Mouse (Mus musculus) liver, adult 2 months (tissue): ENCODE data around the gene Nck2. TPM values are rescaled to one million over a fixed set of nuclear protein-coding genes. Genes with fewer than 3 reads are reported as not detected.

Source experiments
- DNase-seq: peaks from one replicate; pipeline ENCODE4 v3.0.0-alpha.2; 2011; ENCODE audit warnings: low read depth, low spot score; ENCODE audit errors: extremely low read depth
- H3K27ac ChIP-seq: fragments of 200-500 bp; replicated peaks from 2 replicates; pipeline ENCODE4 v1.5.1; 2012; ENCODE audit warnings: low read depth, mild to moderate bottlenecking, control low read depth, inconsistent platforms, low read length; ENCODE audit not compliant: insufficient read depth
- H3K27me3 ChIP-seq: fragments of 200-500 bp; 2 replicates; pipeline ENCODE4 v1.6.1; 2012; ENCODE audit warnings: mild to moderate bottlenecking, moderate library complexity, low read length, inconsistent platforms; ENCODE audit not compliant: control insufficient read depth, insufficient read depth
- H3K36me3 ChIP-seq: fragments of 200-500 bp; 2 replicates; pipeline ENCODE4 v1.6.1; 2012; ENCODE audit warnings: low read length, inconsistent platforms; ENCODE audit not compliant: control insufficient read depth, insufficient read depth
- H3K4me1 ChIP-seq: fragments of 200-500 bp; 2 replicates; pipeline ENCODE4 v1.6.1; 2011; ENCODE audit warnings: low read length; ENCODE audit not compliant: control insufficient read depth, insufficient read depth
- H3K4me3 ChIP-seq: fragments of 200-500 bp; 2 replicates; pipeline ENCODE4 v1.5.1; 2011; ENCODE audit warnings: low read depth, mild to moderate bottlenecking, control low read depth, low read length, moderate library complexity; ENCODE audit not compliant: insufficient read depth
- H3K79me2 ChIP-seq: fragments of 200-500 bp; 2 replicates; pipeline ENCODE4 v1.6.1; 2012; ENCODE audit warnings: inconsistent platforms, mild to moderate bottlenecking, low read length, moderate library complexity; ENCODE audit not compliant: control insufficient read depth, insufficient read depth
- H3K9ac ChIP-seq: fragments of 200-500 bp; 2 replicates; pipeline ENCODE4 v1.6.1; 2012; ENCODE audit warnings: low read depth, mild to moderate bottlenecking, control low read depth, inconsistent platforms, low read length
- CTCF ChIP-seq: fragments of 200-500 bp; IDR thresholded peaks from 2 replicates; pipeline ENCODE4 v1.5.1; 2011; ENCODE audit warnings: low read depth, low read length, control low read depth
- POLR2A ChIP-seq: fragments of 200-500 bp; IDR thresholded peaks from 2 replicates; pipeline ENCODE4 v1.6.1; 2011; ENCODE audit warnings: low read length, control low read depth; ENCODE audit not compliant: insufficient read depth; ENCODE audit errors: extremely low read depth
- WGBS: fragments of 180-500 bp; shearing (Covaris S2); methylation state at CpG from one replicate; pipeline ENCODE4 v1.1.7; 2018; 5-methylcytosine and 5-hydroxymethylcytosine counted together
- polyA plus RNA-seq: library from polyadenylated mRNA; depleted of rRNA; stranded (reverse); fragments of >200 nt; gene quantifications from 2 replicates; pipeline ENCODE4 v1.2.3, GENCODE M21; 2012; rRNA removed
- total RNA-seq: library from RNA; depleted of rRNA; stranded (reverse); fragments of >200 nt; gene quantifications from 2 replicates; pipeline ENCODE4 v1.2.3, GENCODE M21; 2014; rRNA removed

The Nck2 gene
- total and polyA plus RNA-seq, 2 experiments, result 2.5 to 3.0 TPM

DNA sequence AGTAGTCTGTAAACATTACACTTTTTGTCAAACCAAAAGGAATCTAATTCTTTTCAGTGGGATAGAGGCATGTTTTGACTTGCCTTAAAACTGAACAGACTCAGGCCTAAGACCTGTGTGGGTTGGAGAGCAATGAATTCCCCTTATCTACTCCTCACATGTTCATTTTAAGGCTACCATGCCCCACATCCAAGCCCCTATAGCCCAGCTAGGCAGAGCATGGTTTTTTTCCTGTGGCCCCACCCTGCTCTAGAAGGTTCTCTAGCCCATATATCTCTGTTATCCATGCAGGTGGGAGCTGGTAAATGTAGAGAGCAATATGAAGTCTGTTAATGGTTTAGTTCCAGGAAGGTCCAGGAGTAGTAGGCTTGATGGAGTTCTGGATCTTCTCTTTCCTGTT is 155.1 kb downstream of the Nck2 start:
- no peak overlapping the region for H3K4me3 ChIP-seq
- H3K36me3 ChIP-seq, result no peaks in the 10 kb centered on the region
- no peaks in the 10 kb centered on the region for H3K79me2 ChIP-seq
- no peak overlapping the region for H3K9ac ChIP-seq
- no peak for TF ChIP-seq CTCF
- no peaks in the 10 kb centered on the region for H3K27me3 ChIP-seq
- no peak for DNase-seq
- no peaks in the 10 kb centered on the region for H3K4me1 ChIP-seq
- H3K27ac ChIP-seq, result no peak overlapping the region

DNA sequence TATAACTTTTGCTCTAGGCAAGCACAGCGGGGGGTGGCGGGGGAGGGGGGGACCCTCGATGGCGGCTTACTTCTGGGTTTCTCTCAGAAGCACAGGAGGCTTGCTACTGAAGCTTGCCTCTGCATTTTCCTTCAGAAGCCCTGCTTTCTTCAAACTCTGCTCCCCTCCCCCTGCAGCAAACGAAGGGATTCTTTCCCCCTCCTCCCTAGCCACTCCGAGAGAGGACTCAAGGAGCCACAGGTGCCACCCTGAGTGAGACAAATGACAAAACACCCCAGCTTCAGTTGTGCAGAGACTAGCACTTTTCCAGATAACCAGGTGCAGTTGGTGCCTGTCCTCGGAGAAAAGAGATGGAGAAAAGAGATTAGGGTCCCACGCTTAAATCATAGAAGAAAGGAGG is 156.7 kb downstream of the Nck2 start:
- H3K79me2 ChIP-seq, result no peaks in the 10 kb centered on the region
- no peak for TF ChIP-seq CTCF
- TF ChIP-seq POLR2A, result no peak
- no peaks in the 10 kb centered on the region for H3K27me3 ChIP-seq
- no peak overlapping the region for H3K9ac ChIP-seq
- H3K4me3 ChIP-seq, result no peak overlapping the region
- 51% methylated on average over 8 of the region's 8 CpGs for WGBS
- DNase-seq, result no peak
- no peak overlapping the region for H3K27ac ChIP-seq
- no peaks in the 10 kb centered on the region for H3K4me1 ChIP-seq
- H3K36me3 ChIP-seq, result no peaks in the 10 kb centered on the region

DNA sequence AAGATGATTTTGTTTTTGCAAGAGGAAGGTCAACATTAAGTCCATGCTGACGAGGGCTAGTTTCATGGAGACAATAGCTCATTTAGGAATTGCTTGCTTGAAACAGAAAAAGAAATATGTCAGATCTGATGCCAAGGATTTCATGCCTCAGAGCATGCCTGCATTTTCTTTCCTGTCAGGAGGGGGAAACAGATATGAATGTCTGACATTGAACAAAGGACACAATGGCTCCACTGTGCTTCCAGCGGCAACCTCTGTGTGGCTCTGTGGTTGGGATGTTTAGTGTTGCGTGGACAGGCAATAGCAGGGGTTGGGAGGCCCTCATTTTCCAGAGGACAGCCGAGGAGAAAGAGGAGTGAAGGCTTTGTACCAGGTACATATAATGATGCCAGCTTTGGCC is 171.6 kb downstream of the Nck2 start:
- H3K4me3 ChIP-seq, result no peak overlapping the region
- H3K9ac ChIP-seq, result no peak overlapping the region
- no peaks in the 10 kb centered on the region for H3K79me2 ChIP-seq
- no peaks in the 10 kb centered on the region for H3K27me3 ChIP-seq
- no peak overlapping the region for H3K27ac ChIP-seq
- DNase-seq, result no peak
- no peak for TF ChIP-seq CTCF
- no peak for TF ChIP-seq POLR2A
- H3K4me1 ChIP-seq, result no peaks in the 10 kb centered on the region
- H3K36me3 ChIP-seq, result no peaks in the 10 kb centered on the region
- WGBS, result 73% methylated on average over 4 of the region's 4 CpGs

Other genes with a start within 250 kb of the Nck2 start
- 0.28 and 0.47 TPM in 2 replicates for gene Fhl2, start 247.6 kb upstream of the Nck2 start, total RNA-seq
- 0.39 and 0.71 TPM in 2 replicates for gene Fhl2, start 247.6 kb upstream of the Nck2 start, polyA plus RNA-seq